Mouse (Mus musculus): ENCODE measurements around the gene Wdr53.
"Not testable (repeated sequence)": the region's sequence is repeated elsewhere in the genome, so short reads cannot be mapped to it uniquely, and the experiment has no call there.

Wdr53 gene

GRCm38 (mm10) chr16:32278396-32278795 lies 31.4 kb downstream of the Wdr53 start:
- no peak for DNase-seq (ENCODE audit: low spot score in 2 of 2)

- no peak for DNase-seq (ENCODE audit: low spot score in 2 of 2)
These were observed 33.2 kb downstream of the Wdr53 start for GRCm38 (mm10) chr16:32280211-32280610.

GRCm38 (mm10) chr16:32282608-32283007 lies 35.6 kb downstream of the Wdr53 start:
- DNase-seq (ENCODE audit: low spot score in 2 of 2): no peak

- DNase-seq (ENCODE audit: low spot score in 2 of 2): no peak
These were observed 44.8 kb downstream of the Wdr53 start for GRCm38 (mm10) chr16:32291821-32292220.

GRCm38 (mm10) chr16:32299617-32300016 lies 52.6 kb downstream of the Wdr53 start:
- not testable (repeated sequence) for DNase-seq (ENCODE audit: low spot score in 2 of 2)

GRCm38 (mm10) chr16:32303046-32303445 lies 56.0 kb downstream of the Wdr53 start:
- no peak for DNase-seq (ENCODE audit: low spot score in 2 of 2)

GRCm38 (mm10) chr16:32303886-32304285 lies 56.9 kb downstream of the Wdr53 start:
- no peak for DNase-seq (ENCODE audit: low spot score in 2 of 2)

Data from spleen, postnatal 14 days (tissue).